Mouse (Mus musculus) adipocyte (in vitro differentiated cells): ENCODE measurements around the gene Sema4c.
A peak's percentile ranks its signal among the peaks of the same experiment; 100 is the strongest.
"Not testable (repeated sequence)": the region's sequence is repeated elsewhere in the genome, so short reads cannot be mapped to it uniquely, and the experiment has no call there.

Experiments
- DNase-seq: peaks from one replicate; pipeline ENCODE4 v3.0.0-alpha.2; 2016; ENCODE audit warnings: low spot score

Gene Sema4c

GRCm38 (mm10) chr1:36556553-36557456 lies 1.3 kb downstream of the Sema4c start:
- DNase-seq = peak; percentile 90

- peak; percentile 27 for DNase-seq
Measured at GRCm38 (mm10) chr1:36555798-36556395, 2.3 kb downstream of the Sema4c start.

GRCm38 (mm10) chr1:36554633-36555399 lies 3.3 kb downstream of the Sema4c start:
- no peak for DNase-seq

GRCm38 (mm10) chr1:36552506-36552905 lies 5.6 kb downstream of the Sema4c start:
- no peak for DNase-seq

- DNase-seq = no peak
Measured at GRCm38 (mm10) chr1:36551904-36552303, 6.2 kb downstream of the Sema4c start.

GRCm38 (mm10) chr1:36550075-36550863 lies 7.9 kb downstream of the Sema4c start:
- no peak for DNase-seq

GRCm38 (mm10) chr1:36549491-36549890 lies 8.7 kb downstream of the Sema4c start:
- DNase-seq = no peak

GRCm38 (mm10) chr1:36548771-36549170 lies 9.4 kb downstream of the Sema4c start:
- no peak for DNase-seq

- peak; percentile 33 for DNase-seq
Measured at GRCm38 (mm10) chr1:36547981-36548598, 10.1 kb downstream of the Sema4c start.

- peak; percentile 99 for DNase-seq
Measured at GRCm38 (mm10) chr1:36546888-36547471, 11.2 kb downstream of the Sema4c start, which contains the start of gene Ankrd39. Gene Ankrd39 (minus strand): TSS chr1:36547445.

- DNase-seq = no peak
Measured at GRCm38 (mm10) chr1:36545845-36546600, 12.1 kb downstream of the Sema4c start.

GRCm38 (mm10) chr1:36545382-36545781 lies 12.8 kb downstream of the Sema4c start:
- DNase-seq = no peak

GRCm38 (mm10) chr1:36542925-36543324 lies 15.2 kb downstream of the Sema4c start:
- no peak for DNase-seq

GRCm38 (mm10) chr1:36541844-36542243 lies 16.3 kb downstream of the Sema4c start:
- DNase-seq = no peak

- DNase-seq = no peak
Measured at GRCm38 (mm10) chr1:36540807-36541206, 17.3 kb downstream of the Sema4c start.

- DNase-seq = no peak
Measured at GRCm38 (mm10) chr1:36540132-36540531, 18.0 kb downstream of the Sema4c start.

GRCm38 (mm10) chr1:36539186-36539585 lies 19.0 kb downstream of the Sema4c start, which contains the start of gene Gm42417:
Gene Gm42417 (minus strand): TSS chr1:36539429.
- no peak for DNase-seq

- DNase-seq = no peak
Measured at GRCm38 (mm10) chr1:36538727-36539126, 19.4 kb downstream of the Sema4c start.

- not testable (repeated sequence) for DNase-seq
Measured at GRCm38 (mm10) chr1:36536783-36537182, 21.4 kb downstream of the Sema4c start, which contains the start of gene Ankrd23. Gene Ankrd23 (minus strand): TSS chr1:36536883.

- DNase-seq = no peak
Measured at GRCm38 (mm10) chr1:36536397-36536728, 21.8 kb downstream of the Sema4c start.
